Mouse (Mus musculus): ENCODE measurements around the gene Dalrd3. TPM values are rescaled to one million over a fixed set of nuclear protein-coding genes. Genes with fewer than 3 reads are reported as not detected.
A peak's percentile ranks its signal among the peaks of the same experiment; 100 is the strongest.

Gene Dalrd3
- 10 to 100 TPM; 61.1 to 72.7 TPM for total RNA-seq (2021)
- long read RNA-seq, experiment 1, transcript Dalrd3-201 (12 exons, 1,746 nt) = major isoform, 46 of 97 reads
- long read RNA-seq, experiment 1, partial matches to known transcripts = 16 of 97 reads
- long read RNA-seq, experiment 1, other reads (novel, unspliced or antisense) = 34 of 97 reads
- long read RNA-seq, experiment 2, transcript Dalrd3-201 (12 exons, 1,746 nt) = major isoform, 14 of 26 reads
- long read RNA-seq, experiment 2, partial matches to known transcripts = 4 of 26 reads
- long read RNA-seq, experiment 2, other reads (novel, unspliced or antisense) = 8 of 26 reads

- peak; percentile 94 to 96 for DNase-seq
Observed at GRCm38 (mm10) chr9:108569381-108570206, at the start of gene Dalrd3. Dalrd3 (plus strand) TSS chr9:108569886.

GRCm38 (mm10) chr9:108521604-108522003 is 48.1 kb upstream of the Dalrd3 start:
- no peak for DNase-seq

- no peak for DNase-seq
Observed at GRCm38 (mm10) chr9:108523341-108523740, 46.3 kb upstream of the Dalrd3 start.

GRCm38 (mm10) chr9:108525400-108525799 is 44.3 kb upstream of the Dalrd3 start:
- peak; percentile 36 to 43 for DNase-seq

GRCm38 (mm10) chr9:108530954-108531353 is 38.7 kb upstream of the Dalrd3 start:
- DNase-seq = no peak

- DNase-seq = no peak
Observed at GRCm38 (mm10) chr9:108531496-108531895, 38.2 kb upstream of the Dalrd3 start.

- peak in 1 of 2 experiments; percentile 35 for DNase-seq
Observed at GRCm38 (mm10) chr9:108540846-108541245, 28.8 kb upstream of the Dalrd3 start.

GRCm38 (mm10) chr9:108545986-108546385 is 23.7 kb upstream of the Dalrd3 start:
- DNase-seq = no peak

- DNase-seq = no peak
Observed at GRCm38 (mm10) chr9:108546875-108547274, 22.8 kb upstream of the Dalrd3 start.

GRCm38 (mm10) chr9:108559169-108559568 is 10.5 kb upstream of the Dalrd3 start:
- no peak for DNase-seq

- DNase-seq = peak; percentile 95 to 96
Observed at GRCm38 (mm10) chr9:108560227-108560841, 9.4 kb upstream of the Dalrd3 start, which contains the start of gene Impdh2. Impdh2 (plus strand) TSS chr9:108560286.

GRCm38 (mm10) chr9:108563671-108564070 is 6.0 kb upstream of the Dalrd3 start:
- no peak for DNase-seq

GRCm38 (mm10) chr9:108564131-108564530 is 5.6 kb upstream of the Dalrd3 start:
- no peak for DNase-seq

GRCm38 (mm10) chr9:108565881-108566814 is 3.5 kb upstream of the Dalrd3 start:
- no peak for DNase-seq

GRCm38 (mm10) chr9:108566815-108567776 is 2.6 kb upstream of the Dalrd3 start, which contains the start of gene Ndufaf3:
Ndufaf3 (minus strand) TSS chr9:108567434.
- peak; percentile 97 to 98 for DNase-seq

GRCm38 (mm10) chr9:108567931-108568419 is 1.7 kb upstream of the Dalrd3 start:
- DNase-seq = no peak

GRCm38 (mm10) chr9:108568511-108568921 is 1.2 kb upstream of the Dalrd3 start:
- no peak for DNase-seq

GRCm38 (mm10) chr9:108570207-108570896 is 666 bp downstream of the Dalrd3 start:
- peak; percentile 87 to 91 for DNase-seq

- no peak for DNase-seq
Observed at GRCm38 (mm10) chr9:108571401-108571973, 1.8 kb downstream of the Dalrd3 start.

Measured in adrenal gland, postnatal 36 days (tissue).